Mouse (Mus musculus): ENCODE measurements around the gene 2310061N02Rik. TPM values are rescaled to one million over a fixed set of nuclear protein-coding genes. Genes with fewer than 3 reads are reported as not detected.

2310061N02Rik gene
- polyA plus RNA-seq, 1 experiment from 2014 or later = not detected

DNA sequence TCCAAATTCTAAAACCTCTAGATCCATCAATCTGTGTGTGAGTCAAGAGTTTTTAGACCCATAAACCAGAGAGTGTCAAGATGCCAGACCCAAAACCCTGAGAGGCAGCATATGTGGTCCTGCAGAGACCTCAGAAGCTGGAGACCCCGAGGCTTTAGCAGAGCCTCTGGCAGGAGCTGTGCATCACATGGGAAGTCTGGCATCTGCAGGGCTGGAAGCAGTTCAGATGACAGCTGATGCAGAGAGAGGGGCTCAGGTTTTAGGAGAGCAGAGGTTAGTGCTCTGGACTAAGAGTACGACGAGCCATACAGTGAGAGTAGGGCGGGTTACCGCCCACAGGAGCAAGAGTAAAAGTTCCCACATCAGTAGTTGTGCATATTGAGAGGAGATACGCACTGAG is 28.7 kb downstream of the 2310061N02Rik start:
- H3K27ac ChIP-seq = no peak overlapping the region
- 86% methylated on average over 6 of the region's 6 CpGs for WGBS
- H3K27me3 ChIP-seq (ENCODE audit: insufficient read depth, poor library complexity, severe bottlenecking) = no peaks in the 10 kb centered on the region
- no peak overlapping the region for H3K4me3 ChIP-seq
- 0 out of 2 replicates have a peak, but pooled peaks cover 4% of the 10 kb centered on the region for H3K4me1 ChIP-seq (replicated peaks)
- no peaks in the 10 kb centered on the region for H3K9me3 ChIP-seq
- H3K36me3 ChIP-seq = no peaks in the 10 kb centered on the region
- DNase-seq (ENCODE audit: low spot score) = no peak

DNA sequence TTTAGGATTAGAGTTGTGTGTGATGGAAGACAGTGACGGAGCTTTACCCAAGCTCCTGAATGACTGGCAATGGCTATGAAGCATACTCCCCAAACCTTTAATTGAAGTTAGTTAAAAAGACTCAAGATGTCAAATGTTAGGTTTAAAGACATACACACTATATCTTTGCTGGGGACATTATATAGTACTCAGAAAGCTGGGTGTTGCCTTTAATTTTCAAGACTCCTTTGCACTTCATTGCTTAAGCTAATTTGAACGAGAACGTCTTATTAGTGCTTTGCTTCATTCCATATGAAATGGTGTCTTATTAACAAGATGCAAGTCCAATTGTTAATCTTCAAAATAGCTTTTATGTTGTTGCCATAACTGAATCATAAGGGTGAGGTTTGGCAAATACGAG is 36.2 kb downstream of the 2310061N02Rik start, which contains the start of gene Krtap27-1:
Gene Krtap27-1 (minus strand): TSS at position 101 of the 400 bp plus-strand sequence.
- H3K27ac ChIP-seq = no peak within 1 kb of the TSS
- H3K27me3 ChIP-seq (ENCODE audit: insufficient read depth, poor library complexity, severe bottlenecking) = no peaks in the 10 kb centered on the region
- 94% methylated on average over 4 of the region's 4 CpGs for WGBS
- no peaks in the 10 kb centered on the region for H3K4me1 ChIP-seq (replicated peaks)
- no peak within 1 kb of the TSS for H3K4me3 ChIP-seq
- no peaks in the 10 kb centered on the region for H3K36me3 ChIP-seq
- no peak for DNase-seq (ENCODE audit: low spot score)
- no peaks in the 10 kb centered on the region for H3K9me3 ChIP-seq

DNA sequence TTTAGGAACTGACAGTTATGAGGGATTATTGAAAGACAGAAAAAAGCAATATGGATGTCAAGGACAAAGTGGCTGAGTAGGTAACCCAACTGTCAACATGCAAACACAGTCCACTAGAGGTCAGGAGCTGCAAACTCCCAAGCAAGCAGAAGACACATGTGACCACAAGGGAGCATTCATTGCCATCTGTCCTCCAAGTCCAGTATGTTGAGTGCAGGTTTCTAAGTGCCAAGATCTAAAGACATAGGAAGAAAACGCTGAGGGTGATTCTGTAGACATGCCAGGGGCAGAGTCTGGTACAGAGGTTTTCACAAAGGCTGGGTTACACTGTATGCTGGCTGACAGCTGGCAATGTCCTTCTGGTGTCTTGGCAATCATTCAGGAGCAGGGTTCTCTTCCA is 50.3 kb downstream of the 2310061N02Rik start:
- no peaks in the 10 kb centered on the region for H3K36me3 ChIP-seq
- H3K27me3 ChIP-seq (ENCODE audit: insufficient read depth, poor library complexity, severe bottlenecking) = no peaks in the 10 kb centered on the region
- H3K27ac ChIP-seq = no peak overlapping the region
- no peak overlapping the region for H3K4me3 ChIP-seq
- 68% methylated on average over 1 of the region's 1 CpGs for WGBS
- no peaks in the 10 kb centered on the region for H3K9me3 ChIP-seq
- DNase-seq (ENCODE audit: low spot score) = no peak
- no peaks in the 10 kb centered on the region for H3K4me1 ChIP-seq (replicated peaks)

Other genes with a start within 250 kb of the 2310061N02Rik start
- gene Cldn17, start 201.0 kb downstream of the 2310061N02Rik start, polyA plus RNA-seq (2016; fragmentation: Nextera tagmentation; extraction: Ambion mirVana) = not detected in 2 replicates
- gene Cldn8, start 144.8 kb downstream of the 2310061N02Rik start, polyA plus RNA-seq (2016; fragmentation: Nextera tagmentation; extraction: Ambion mirVana) = 1.3 and 2.3 TPM in 2 replicates
- not detected in 2 replicates for gene Krtap24-1, start 95.7 kb downstream of the 2310061N02Rik start, polyA plus RNA-seq (2016; fragmentation: Nextera tagmentation; extraction: Ambion mirVana)
- not detected in 2 replicates for gene 2310079G19Rik, start 80.3 kb downstream of the 2310061N02Rik start, polyA plus RNA-seq (2016; fragmentation: Nextera tagmentation; extraction: Ambion mirVana)
- not detected in 2 replicates for gene Krtap26-1, start 60.2 kb downstream of the 2310061N02Rik start, polyA plus RNA-seq (2016; fragmentation: Nextera tagmentation; extraction: Ambion mirVana)
- not detected in 2 replicates for gene Krtap27-1, start 36.3 kb downstream of the 2310061N02Rik start, polyA plus RNA-seq (2016; fragmentation: Nextera tagmentation; extraction: Ambion mirVana)
- gene Krtap13-1, start 20.9 kb upstream of the 2310061N02Rik start, polyA plus RNA-seq (2016; fragmentation: Nextera tagmentation; extraction: Ambion mirVana) = not detected in 2 replicates
- not detected in 2 replicates for gene Krtap13, start 43.7 kb upstream of the 2310061N02Rik start, polyA plus RNA-seq (2016; fragmentation: Nextera tagmentation; extraction: Ambion mirVana)
- not detected in 2 replicates for gene 2310034C09Rik, start 50.9 kb upstream of the 2310061N02Rik start, polyA plus RNA-seq (2016; fragmentation: Nextera tagmentation; extraction: Ambion mirVana)
- gene 2310057N15Rik, start 66.2 kb upstream of the 2310061N02Rik start, polyA plus RNA-seq (2016; fragmentation: Nextera tagmentation; extraction: Ambion mirVana) = not detected in 2 replicates
- not detected in 2 replicates for gene Gm5965, start 69.9 kb upstream of the 2310061N02Rik start, polyA plus RNA-seq (2016; fragmentation: Nextera tagmentation; extraction: Ambion mirVana)
- gene Gm20741, start 104.3 kb upstream of the 2310061N02Rik start, polyA plus RNA-seq (2016; fragmentation: Nextera tagmentation; extraction: Ambion mirVana) = not detected in 2 replicates
- not detected in 2 replicates for gene Krtap15, start 112.3 kb upstream of the 2310061N02Rik start, polyA plus RNA-seq (2016; fragmentation: Nextera tagmentation; extraction: Ambion mirVana)
- gene Krtap14, start 118.2 kb upstream of the 2310061N02Rik start, polyA plus RNA-seq (2016; fragmentation: Nextera tagmentation; extraction: Ambion mirVana) = not detected in 2 replicates
- not detected in 2 replicates for gene Krtap19-1, start 161.4 kb upstream of the 2310061N02Rik start, polyA plus RNA-seq (2016; fragmentation: Nextera tagmentation; extraction: Ambion mirVana)
- not detected in 2 replicates for gene Krtap19-2, start 166.3 kb upstream of the 2310061N02Rik start, polyA plus RNA-seq (2016; fragmentation: Nextera tagmentation; extraction: Ambion mirVana)
- gene Krtap19-3, start 170.1 kb upstream of the 2310061N02Rik start, polyA plus RNA-seq (2016; fragmentation: Nextera tagmentation; extraction: Ambion mirVana) = not detected in 2 replicates
- not detected in 2 replicates for gene Krtap19-4, start 177.1 kb upstream of the 2310061N02Rik start, polyA plus RNA-seq (2016; fragmentation: Nextera tagmentation; extraction: Ambion mirVana)
- gene Krtap19-5, start 188.5 kb upstream of the 2310061N02Rik start, polyA plus RNA-seq (2016; fragmentation: Nextera tagmentation; extraction: Ambion mirVana) = not detected in 2 replicates
- gene Krtap19-9b, start 224.3 kb upstream of the 2310061N02Rik start, polyA plus RNA-seq (2016; fragmentation: Nextera tagmentation; extraction: Ambion mirVana) = not detected in 2 replicates

Measured in hindbrain, embryonic 10.5 days (tissue).